Mouse (Mus musculus) cortical plate, adult 2 months (tissue): ENCODE results near the gene Nol9. TPM values are rescaled to one million over a fixed set of nuclear protein-coding genes. Genes with fewer than 3 reads are reported as not detected.
A peak's percentile ranks its signal among the peaks of the same experiment; 100 is the strongest.

Experiments
- H3K27ac ChIP-seq: fragments of 200-500 bp; 2 replicates; pipeline ENCODE4 v1.5.1; 2012; ENCODE audit warnings: low read length, control low read depth, inconsistent platforms; ENCODE audit not compliant: insufficient read depth
- H3K4me1 ChIP-seq: fragments of 200-500 bp; 2 replicates; pipeline ENCODE4 v1.6.1; 2011; ENCODE audit warnings: low read length; ENCODE audit not compliant: control insufficient read depth, insufficient read depth
- H3K4me3 ChIP-seq: fragments of 200-500 bp; 2 replicates; pipeline ENCODE4 v1.5.1; 2011; ENCODE audit warnings: mild to moderate bottlenecking, low read length, control low read depth; ENCODE audit not compliant: insufficient read depth
- CTCF ChIP-seq: fragments of 200-500 bp; IDR thresholded peaks from 2 replicates; pipeline ENCODE4 v1.5.1; 2011; ENCODE audit warnings: mild to moderate bottlenecking, control low read depth, low read length; ENCODE audit not compliant: insufficient read depth; ENCODE audit errors: extremely low read depth
- POLR2A ChIP-seq: fragments of 200-500 bp; IDR thresholded peaks from 2 replicates; pipeline ENCODE4 v1.6.1; 2011; ENCODE audit warnings: mild to moderate bottlenecking, low read length, control low read depth; ENCODE audit not compliant: insufficient read depth; ENCODE audit errors: extremely low read depth
- polyA plus RNA-seq: library from polyadenylated mRNA; depleted of rRNA; stranded (reverse); fragments of >200 nt; gene quantifications from 2 replicates; pipeline ENCODE4 v1.2.3, GENCODE M21; 2012

Gene Nol9
- polyA plus RNA-seq, 1 experiment = 16.7 TPM

GRCm38 (mm10) chr4:152009076-152010051 is 29.8 kb upstream of the Nol9 start:
- Histone ChIP-seq H3K4me3 (peak overlapping the region; percentile 91), H3K4me1 (peaks cover 3% of the 10 kb centered on the region), H3K27ac (peak overlapping the region; percentile 98)
- TF ChIP-seq CTCF (no peak), POLR2A (peak; percentile 9; the same call in 1 of the 2 replicates)

GRCm38 (mm10) chr4:152010091-152010706 is 28.9 kb upstream of the Nol9 start:
- TF ChIP-seq CTCF (no peak), POLR2A (no peak)
- Histone ChIP-seq H3K4me3 (peak overlapping the region; percentile 91), H3K4me1 (peaks cover 3% of the 10 kb centered on the region), H3K27ac (0 out of 2 replicates have a peak overlapping the region, but pooled peaks have one; percentile 14)

GRCm38 (mm10) chr4:152010707-152011134 is 28.4 kb upstream of the Nol9 start:
- Histone ChIP-seq H3K4me3 (peak overlapping the region; percentile 91), H3K27ac (no peak overlapping the region), H3K4me1 (peaks cover 3% of the 10 kb centered on the region)
- no peak for TF ChIP-seq CTCF
- no peak for TF ChIP-seq POLR2A

DNA sequence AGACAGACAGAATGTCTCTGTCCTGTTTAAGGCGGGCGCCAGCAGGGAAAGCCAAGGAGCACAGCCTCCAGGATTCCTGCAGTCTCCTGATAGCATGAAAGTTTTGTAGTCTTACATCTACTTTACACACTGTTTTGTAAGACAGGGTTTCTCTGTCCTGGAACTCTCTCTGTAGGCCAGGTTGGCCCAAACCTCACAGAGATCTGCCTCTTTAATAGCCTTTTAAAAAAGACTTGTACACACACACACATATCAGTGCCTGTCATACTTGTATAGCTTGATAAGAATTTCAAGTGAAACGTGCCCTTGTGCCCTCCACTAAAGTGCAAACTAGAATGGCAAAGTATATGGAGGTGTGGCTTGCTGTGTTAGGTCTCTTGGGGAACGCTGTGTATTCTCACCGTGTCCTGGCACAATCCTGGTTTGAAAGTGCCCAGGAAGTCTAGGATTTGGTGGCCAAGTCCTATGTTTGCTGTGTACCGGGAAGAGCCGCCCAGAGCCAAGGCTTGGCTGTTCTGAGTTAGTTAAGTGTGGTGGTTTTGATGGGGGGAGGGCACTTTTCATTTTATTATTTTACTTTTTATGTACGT is 27.9 kb upstream of the Nol9 start:
- H3K4me1 ChIP-seq = peaks cover 3% of the 10 kb centered on the region
- TF ChIP-seq POLR2A (no peak), CTCF (no peak)
- no peak overlapping the region for H3K27ac ChIP-seq
- H3K4me3 ChIP-seq = peak overlapping the region; percentile 91

DNA sequence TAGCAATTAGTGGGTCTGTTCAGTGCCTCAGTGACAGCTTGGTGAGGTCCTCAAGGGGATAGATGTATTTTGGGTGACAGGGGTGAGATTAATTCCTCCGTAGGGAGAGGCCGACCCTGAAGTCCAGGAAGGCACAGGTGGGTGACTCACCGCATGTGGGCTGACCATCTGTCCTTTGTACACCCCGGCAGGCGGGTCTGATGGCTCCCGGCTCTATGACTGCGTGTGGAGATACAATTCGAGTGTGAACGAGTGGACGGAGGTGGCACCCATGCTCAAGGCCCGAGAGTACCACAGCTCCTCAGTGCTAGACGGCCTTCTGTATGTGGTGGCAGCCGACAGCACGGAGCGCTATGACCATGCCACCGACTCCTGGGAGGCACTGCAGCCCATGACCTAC is 27.0 kb upstream of the Nol9 start:
- Histone ChIP-seq H3K4me1 (peaks cover 3% of the 10 kb centered on the region), H3K4me3 (no peak overlapping the region), H3K27ac (no peak overlapping the region)
- TF ChIP-seq CTCF = no peak
- no peak for TF ChIP-seq POLR2A

GRCm38 (mm10) chr4:152013036-152013813 is 25.9 kb upstream of the Nol9 start:
- no peak overlapping the region for H3K27ac ChIP-seq
- no peak for TF ChIP-seq CTCF
- TF ChIP-seq POLR2A = no peak
- peaks cover 1% of the 10 kb centered on the region; the same call in 1 of the 2 replicates for H3K4me1 ChIP-seq
- no peak overlapping the region for H3K4me3 ChIP-seq

DNA sequence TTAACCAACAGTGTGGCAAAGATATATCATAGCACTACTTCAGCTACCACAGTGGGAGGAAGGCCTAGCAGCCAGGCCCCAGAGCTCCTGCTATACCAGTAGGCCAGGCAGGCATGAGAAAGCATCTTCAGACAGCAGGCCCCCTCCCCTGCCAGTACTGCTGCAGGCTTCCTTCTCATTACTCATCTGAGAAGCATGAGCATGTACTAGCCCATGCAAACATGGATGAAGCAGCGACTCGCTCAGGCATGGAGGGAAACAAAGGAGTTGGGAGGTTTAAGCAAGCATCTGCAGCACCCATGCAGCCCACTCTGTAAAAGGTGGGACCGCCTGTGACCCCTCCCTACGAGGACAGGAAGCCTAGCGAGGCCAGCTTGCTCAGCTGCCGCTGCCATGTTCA is 20.0 kb upstream of the Nol9 start:
- no peak overlapping the region for H3K4me3 ChIP-seq
- H3K4me1 ChIP-seq = peaks cover 3% of the 10 kb centered on the region; the same call in 1 of the 2 replicates
- no peak overlapping the region for H3K27ac ChIP-seq
- no peak for TF ChIP-seq POLR2A
- no peak for TF ChIP-seq CTCF

GRCm38 (mm10) chr4:152020024-152020423 is 19.1 kb upstream of the Nol9 start:
- H3K4me3 ChIP-seq = no peak overlapping the region
- peaks cover 6% of the 10 kb centered on the region for H3K4me1 ChIP-seq
- TF ChIP-seq CTCF (no peak), POLR2A (no peak)
- no peak overlapping the region for H3K27ac ChIP-seq
